Mouse (Mus musculus) C2C12 (cell line): ENCODE measurements around the gene Pgrmc2. TPM values are rescaled to one million over a fixed set of nuclear protein-coding genes. Genes with fewer than 3 reads are reported as not detected.

Source experiments
- H3K27me3 ChIP-seq: one replicate; pipeline ENCODE4 v1.6.1; 2011; ENCODE audit not compliant: control insufficient read depth, insufficient read depth, insufficient read length
- H3K36me3 ChIP-seq: one replicate; pipeline ENCODE4 v1.6.1; 2011; ENCODE audit not compliant: control insufficient read depth, insufficient read depth
- H3K4me3 ChIP-seq: one replicate; pipeline ENCODE4 v1.5.1; 2011; ENCODE audit warnings: mild to moderate bottlenecking, control low read depth; ENCODE audit not compliant: poor library complexity, insufficient read depth, severe bottlenecking
- H3K79me2 ChIP-seq: one replicate; pipeline ENCODE4 v1.6.1; 2011; ENCODE audit not compliant: control insufficient read depth, insufficient read depth
- H3K79me3 ChIP-seq: one replicate; pipeline ENCODE4 v1.6.1; 2011; ENCODE audit warnings: low read depth, control low read depth
- H3ac ChIP-seq: one replicate; pipeline ENCODE3; 2011; ENCODE audit warnings: low read depth; ENCODE audit not compliant: control insufficient read depth, insufficient read length
- CEBPB ChIP-seq: IDR thresholded peaks from one replicate; pipeline ENCODE4 v1.6.1; 2011; ENCODE audit warnings: low read depth, mild to moderate bottlenecking, control low read depth, moderate library complexity
- CTCF ChIP-seq: IDR thresholded peaks from one replicate; pipeline ENCODE4 v1.5.1; 2011; ENCODE audit not compliant: control insufficient read depth, insufficient read depth, insufficient read length
- FOSL1 ChIP-seq: IDR thresholded peaks from one replicate; pipeline ENCODE4 v1.8.0; 2011; ENCODE audit warnings: mild to moderate bottlenecking, low read length; ENCODE audit not compliant: poor library complexity, insufficient read depth, severe bottlenecking
- MAX ChIP-seq: IDR thresholded peaks from one replicate; pipeline ENCODE4 v1.6.1; 2011; ENCODE audit warnings: mild to moderate bottlenecking, control low read depth
- MYOD1 ChIP-seq: IDR thresholded peaks from one replicate; pipeline ENCODE4 v1.6.1; 2011; ENCODE audit warnings: low read depth; ENCODE audit not compliant: control insufficient read depth, insufficient read length
- MYOG ChIP-seq: IDR thresholded peaks from one replicate; pipeline ENCODE4 v1.6.1; 2011; ENCODE audit not compliant: control insufficient read depth, insufficient read length; ENCODE audit errors: extremely low read depth
- USF1 ChIP-seq: IDR thresholded peaks from one replicate; pipeline ENCODE4 v1.6.1; 2011; ENCODE audit warnings: low read depth, mild to moderate bottlenecking, control low read depth, moderate library complexity
- polyA plus RNA-seq: library from polyadenylated mRNA; unstranded; fragments of >200 nt; fragmentation: generic; extraction: Trizol; gene quantifications from one replicate; pipeline ENCODE4 v1.2.1, GENCODE M21; 2012; ENCODE audit warnings: missing spikeins

Gene Pgrmc2
- polyA plus RNA-seq, 1 experiment = 39.8 TPM

- H3K79me3 ChIP-seq = no peaks in the 10 kb centered on the region
- no peaks in the 10 kb centered on the region for H3K79me2 ChIP-seq
- H3ac ChIP-seq = no peak overlapping the region
- TF ChIP-seq MYOD1 (no peak), MYOG (no peak), USF1 (no peak), CEBPB (no peak), MAX (no peak), FOSL1 (no peak), CTCF (no peak)
- H3K27me3 ChIP-seq = no peaks in the 10 kb centered on the region
- no peak overlapping the region for H3K4me3 ChIP-seq
- no peaks in the 10 kb centered on the region for H3K36me3 ChIP-seq
These were observed 39.0 kb downstream of the Pgrmc2 start for GRCm38 (mm10) chr3:41043756-41044354.

GRCm38 (mm10) chr3:41042195-41042938 is 40.5 kb downstream of the Pgrmc2 start:
- no peak for TF ChIP-seq CEBPB
- TF ChIP-seq CTCF = peak; percentile 17
- H3K27me3 ChIP-seq = no peaks in the 10 kb centered on the region

GRCm38 (mm10) chr3:41041241-41041640 is 41.6 kb downstream of the Pgrmc2 start:
- Histone ChIP-seq H3K36me3 (no peaks in the 10 kb centered on the region), H3ac (no peak overlapping the region), H3K27me3 (no peaks in the 10 kb centered on the region), H3K79me2 (no peaks in the 10 kb centered on the region), H3K79me3 (no peaks in the 10 kb centered on the region), H3K4me3 (no peak overlapping the region)
- no peak for TF ChIP-seq MYOG
- TF ChIP-seq MYOD1 = no peak
- TF ChIP-seq USF1 = no peak
- TF ChIP-seq FOSL1 = no peak
- no peak for TF ChIP-seq CEBPB
- TF ChIP-seq MAX = no peak
- TF ChIP-seq CTCF = no peak

More at GRCm38 (mm10) chr3:41042195-41042938, 40.5 kb downstream of the Pgrmc2 start:
- Histone ChIP-seq H3K79me2 (no peaks in the 10 kb centered on the region), H3ac (no peak overlapping the region), H3K79me3 (no peaks in the 10 kb centered on the region), H3K4me3 (no peak overlapping the region), H3K36me3 (no peaks in the 10 kb centered on the region)

GRCm38 (mm10) chr3:41038297-41038916 is 44.4 kb downstream of the Pgrmc2 start:
- H3ac ChIP-seq = no peak overlapping the region
- no peaks in the 10 kb centered on the region for H3K79me3 ChIP-seq
- H3K4me3 ChIP-seq = no peak overlapping the region
- H3K36me3 ChIP-seq = no peaks in the 10 kb centered on the region
- H3K27me3 ChIP-seq = no peaks in the 10 kb centered on the region
- no peaks in the 10 kb centered on the region for H3K79me2 ChIP-seq
- no peak for TF ChIP-seq MAX
- no peak for TF ChIP-seq FOSL1
- TF ChIP-seq MYOD1 = no peak
- no peak for TF ChIP-seq USF1
- no peak for TF ChIP-seq MYOG
- TF ChIP-seq CTCF = no peak
- no peak for TF ChIP-seq CEBPB

GRCm38 (mm10) chr3:41031286-41032210 is 51.3 kb downstream of the Pgrmc2 start:
- no peaks in the 10 kb centered on the region for H3K36me3 ChIP-seq
- TF ChIP-seq MYOG (no peak), MYOD1 (no peak), MAX (no peak), USF1 (no peak), CEBPB (no peak), CTCF (no peak), FOSL1 (no peak)
- H3ac ChIP-seq = no peak overlapping the region
- no peaks in the 10 kb centered on the region for H3K79me2 ChIP-seq
- no peaks in the 10 kb centered on the region for H3K27me3 ChIP-seq
- H3K79me3 ChIP-seq = no peaks in the 10 kb centered on the region
- H3K4me3 ChIP-seq = no peak overlapping the region
